Mouse (Mus musculus) neural tube, embryonic 12.5 days (tissue): ENCODE data around the gene Sema5b. TPM values are rescaled to one million over a fixed set of nuclear protein-coding genes. Genes with fewer than 3 reads are reported as not detected.

Experiments
- ATAC-seq: fragments of 200-750 bp; cut with Nextera tagmentation; 2 replicates; pipeline ENCODE4 v1.8.0; 2017; ENCODE audit warnings: low read depth, mild to moderate bottlenecking, moderate TSS enrichment, moderate library complexity; ENCODE audit not compliant: low FRiP score
- H3K27ac ChIP-seq: fragments of 300-500 bp; sonication (generic); 2 replicates; pipeline ENCODE4 v1.5.1; 2016
- H3K27me3 ChIP-seq: fragments of 300-500 bp; sonication (generic); replicated peaks from 2 replicates; pipeline ENCODE4 v1.6.1; 2016; ENCODE audit warnings: mild to moderate bottlenecking
- H3K36me3 ChIP-seq: fragments of 300-500 bp; sonication (generic); 2 replicates; pipeline ENCODE4 v1.6.1; 2016; ENCODE audit warnings: mild to moderate bottlenecking
- H3K4me1 ChIP-seq: fragments of 300-500 bp; sonication (generic); 2 replicates; pipeline ENCODE4 v1.6.1; 2016
- H3K4me2 ChIP-seq: fragments of 300-500 bp; sonication (generic); replicated peaks from 2 replicates; pipeline ENCODE4 v1.6.1; 2016; ENCODE audit warnings: mild to moderate bottlenecking
- H3K4me3 ChIP-seq: fragments of 300-500 bp; sonication (generic); 2 replicates; pipeline ENCODE4 v1.5.1; 2016
- H3K9ac ChIP-seq: fragments of 300-500 bp; sonication (generic); 2 replicates; pipeline ENCODE4 v1.6.1; 2016; ENCODE audit warnings: mild to moderate bottlenecking
- H3K9me3 ChIP-seq: fragments of 300-500 bp; sonication (generic); 2 replicates; pipeline ENCODE4 v1.6.1; 2016; ENCODE audit warnings: mild to moderate bottlenecking
- WGBS: fragments of 180-500 bp; shearing (Covaris S2); methylation state at CpG from one replicate; pipeline ENCODE4 v1.1.7; 2016; 5-methylcytosine and 5-hydroxymethylcytosine counted together
- polyA plus RNA-seq: library from polyadenylated mRNA; unstranded; fragments of >200 nt; fragmentation: Nextera tagmentation; extraction: Ambion mirVana; gene quantifications from 2 replicates; pipeline ENCODE4 v1.2.1, GENCODE M21; 2016

Sema5b gene
- polyA plus RNA-seq, 1 experiment from 2014 or later: 46.1 TPM

- WGBS: 84% methylated on average over 4 of the region's 4 CpGs
- peaks cover 10% of the 10 kb centered on the region for H3K27me3 ChIP-seq
- no peak overlapping the region for H3K9ac ChIP-seq
- no peak overlapping the region for H3K27ac ChIP-seq
- H3K4me1 ChIP-seq: no peaks in the 10 kb centered on the region
- no peak overlapping the region for H3K4me2 ChIP-seq
- ATAC-seq: no peak
- H3K9me3 ChIP-seq: no peaks in the 10 kb centered on the region
- peaks cover 41% of the 10 kb centered on the region for H3K36me3 ChIP-seq
- no peak overlapping the region for H3K4me3 ChIP-seq
These were observed 123.9 kb downstream of the Sema5b start for GRCm38 (mm10) chr16:35664847-35665246.

- Histone ChIP-seq H3K36me3 (no peaks in the 10 kb centered on the region), H3K27me3 (no peaks in the 10 kb centered on the region), H3K9me3 (no peaks in the 10 kb centered on the region), H3K4me1 (peaks cover 13% of the 10 kb centered on the region), H3K27ac (no peak overlapping the region), H3K9ac (no peak overlapping the region), H3K4me2 (no peak overlapping the region), H3K4me3 (no peak overlapping the region)
- 80% methylated on average over 8 of the region's 8 CpGs for WGBS
- ATAC-seq: no peak
These were observed 136.7 kb downstream of the Sema5b start for GRCm38 (mm10) chr16:35677511-35678113.

GRCm38 (mm10) chr16:35678476-35678875, 137.5 kb downstream of the Sema5b start:
- no peaks in the 10 kb centered on the region for H3K27me3 ChIP-seq
- no peak overlapping the region for H3K27ac ChIP-seq
- ATAC-seq: no peak
- no peak overlapping the region for H3K4me3 ChIP-seq
- no peak overlapping the region for H3K9ac ChIP-seq
- 39% methylated on average over 3 of the region's 3 CpGs for WGBS
- peaks cover 13% of the 10 kb centered on the region for H3K4me1 ChIP-seq
- no peaks in the 10 kb centered on the region for H3K36me3 ChIP-seq
- H3K4me2 ChIP-seq: no peak overlapping the region
- H3K9me3 ChIP-seq: no peaks in the 10 kb centered on the region

GRCm38 (mm10) chr16:35681327-35682108, 140.6 kb downstream of the Sema5b start:
- H3K9ac ChIP-seq: no peak overlapping the region
- peak overlapping the region; percentile 14; the same call in 1 of the 2 replicates for H3K4me2 ChIP-seq
- ATAC-seq: peak; percentile 44
- no peaks in the 10 kb centered on the region for H3K36me3 ChIP-seq
- no peak overlapping the region for H3K4me3 ChIP-seq
- no peak overlapping the region for H3K27ac ChIP-seq
- WGBS: 58% methylated on average over 17 of the region's 17 CpGs
- peaks cover 13% of the 10 kb centered on the region for H3K4me1 ChIP-seq
- no peaks in the 10 kb centered on the region for H3K9me3 ChIP-seq
- no peaks in the 10 kb centered on the region for H3K27me3 ChIP-seq

- no peaks in the 10 kb centered on the region for H3K27me3 ChIP-seq
- no peak overlapping the region for H3K27ac ChIP-seq
- 82% methylated on average over 13 of the region's 13 CpGs for WGBS
These were observed 144.1 kb downstream of the Sema5b start for GRCm38 (mm10) chr16:35685027-35685426.

GRCm38 (mm10) chr16:35686491-35686890, 145.5 kb downstream of the Sema5b start:
- H3K9me3 ChIP-seq: no peaks in the 10 kb centered on the region
- no peak overlapping the region for H3K4me2 ChIP-seq
- no peaks in the 10 kb centered on the region for H3K36me3 ChIP-seq
- H3K9ac ChIP-seq: no peak overlapping the region
- peaks cover 5% of the 10 kb centered on the region for H3K4me1 ChIP-seq
- no peak for ATAC-seq
- WGBS: 78% methylated on average over 7 of the region's 7 CpGs
- H3K27me3 ChIP-seq: no peaks in the 10 kb centered on the region
- H3K4me3 ChIP-seq: no peak overlapping the region
- H3K27ac ChIP-seq: no peak overlapping the region

More at GRCm38 (mm10) chr16:35685027-35685426, 144.1 kb downstream of the Sema5b start:
- Histone ChIP-seq H3K9me3 (no peaks in the 10 kb centered on the region), H3K4me1 (peaks cover 13% of the 10 kb centered on the region), H3K4me3 (no peak overlapping the region), H3K4me2 (no peak overlapping the region), H3K36me3 (no peaks in the 10 kb centered on the region), H3K9ac (no peak overlapping the region)
- ATAC-seq: no peak

GRCm38 (mm10) chr16:35691606-35692005, 150.7 kb downstream of the Sema5b start:
- Histone ChIP-seq H3K4me3 (no peak overlapping the region), H3K4me1 (no peaks in the 10 kb centered on the region), H3K36me3 (peaks cover 3% of the 10 kb centered on the region; the same call in 1 of the 2 replicates), H3K27ac (no peak overlapping the region), H3K9me3 (peaks cover 5% of the 10 kb centered on the region; the same call in 1 of the 2 replicates), H3K27me3 (no peaks in the 10 kb centered on the region), H3K4me2 (no peak overlapping the region), H3K9ac (no peak overlapping the region)
- WGBS: 90% methylated on average over 7 of the region's 7 CpGs
- ATAC-seq: no peak

- Histone ChIP-seq H3K4me2 (no peak overlapping the region), H3K27me3 (no peaks in the 10 kb centered on the region), H3K27ac (no peak overlapping the region), H3K9me3 (peaks cover 5% of the 10 kb centered on the region; the same call in 1 of the 2 replicates), H3K4me1 (no peaks in the 10 kb centered on the region), H3K36me3 (peaks cover 13% of the 10 kb centered on the region), H3K4me3 (no peak overlapping the region), H3K9ac (no peak overlapping the region)
- no peak for ATAC-seq
- 89% methylated on average over 13 of the region's 13 CpGs for WGBS
These were observed 153.4 kb downstream of the Sema5b start for GRCm38 (mm10) chr16:35694250-35694846.

GRCm38 (mm10) chr16:35696103-35696502, 155.2 kb downstream of the Sema5b start:
- no peak overlapping the region for H3K9ac ChIP-seq
- peaks cover 13% of the 10 kb centered on the region for H3K36me3 ChIP-seq
- no peaks in the 10 kb centered on the region for H3K27me3 ChIP-seq
- no peak for ATAC-seq
- H3K4me2 ChIP-seq: no peak overlapping the region
- no peaks in the 10 kb centered on the region for H3K4me1 ChIP-seq
- H3K4me3 ChIP-seq: no peak overlapping the region
- peaks cover 5% of the 10 kb centered on the region; the same call in 1 of the 2 replicates for H3K9me3 ChIP-seq
- 87% methylated on average over 2 of the region's 2 CpGs for WGBS
- no peak overlapping the region for H3K27ac ChIP-seq

- WGBS: 69% methylated on average over 11 of the region's 11 CpGs
- Histone ChIP-seq H3K4me1 (peaks cover 11% of the 10 kb centered on the region; the same call in 1 of the 2 replicates), H3K27me3 (no peaks in the 10 kb centered on the region), H3K9ac (no peak overlapping the region), H3K4me3 (no peak overlapping the region), H3K27ac (no peak overlapping the region), H3K9me3 (no peaks in the 10 kb centered on the region), H3K4me2 (no peak overlapping the region), H3K36me3 (peaks cover 10% of the 10 kb centered on the region)
- ATAC-seq: no peak
These were observed 160.9 kb downstream of the Sema5b start for GRCm38 (mm10) chr16:35701823-35702222.

- 57% methylated on average over 16 of the region's 16 CpGs for WGBS
- H3K4me2 ChIP-seq: no peak overlapping the region
- no peaks in the 10 kb centered on the region for H3K36me3 ChIP-seq
- H3K27ac ChIP-seq: no peak overlapping the region
- no peak for ATAC-seq
- H3K4me3 ChIP-seq: no peak overlapping the region
- H3K9me3 ChIP-seq: no peaks in the 10 kb centered on the region
- H3K9ac ChIP-seq: no peak overlapping the region
- H3K27me3 ChIP-seq: no peaks in the 10 kb centered on the region
- H3K4me1 ChIP-seq: peaks cover 11% of the 10 kb centered on the region; the same call in 1 of the 2 replicates
These were observed 163.1 kb downstream of the Sema5b start for GRCm38 (mm10) chr16:35703763-35704679.
